Mouse (Mus musculus) hindbrain, embryonic 12.5 days (tissue): Measurements from ENCODE around the gene Col4a1. TPM values are rescaled to one million over a fixed set of nuclear protein-coding genes. Genes with fewer than 3 reads are reported as not detected.

ENCODE experiments used
- ATAC-seq: fragments of 200-750 bp; cut with Nextera tagmentation; 2 replicates; pipeline ENCODE4 v1.8.0; 2017; ENCODE audit warnings: moderate TSS enrichment; ENCODE audit not compliant: low FRiP score
- H3K27ac ChIP-seq: fragments of 300-500 bp; sonication (generic); 2 replicates; pipeline ENCODE4 v1.5.1; 2016; ENCODE audit warnings: mild to moderate bottlenecking
- H3K27me3 ChIP-seq: fragments of 300-500 bp; sonication (generic); 2 replicates; pipeline ENCODE4 v1.6.1; 2016; ENCODE audit warnings: mild to moderate bottlenecking
- H3K36me3 ChIP-seq: fragments of 300-500 bp; sonication (generic); 2 replicates; pipeline ENCODE4 v1.6.1; 2016; ENCODE audit warnings: mild to moderate bottlenecking
- H3K4me1 ChIP-seq: fragments of 300-500 bp; sonication (generic); 2 replicates; pipeline ENCODE4 v1.6.1; 2016
- H3K4me2 ChIP-seq: fragments of 300-500 bp; sonication (generic); replicated peaks from 2 replicates; pipeline ENCODE4 v1.6.1; 2016; ENCODE audit warnings: mild to moderate bottlenecking
- H3K4me3 ChIP-seq: fragments of 300-500 bp; sonication (generic); 2 replicates; pipeline ENCODE4 v1.5.1; 2016; ENCODE audit warnings: mild to moderate bottlenecking
- H3K9ac ChIP-seq: fragments of 300-500 bp; sonication (generic); 2 replicates; pipeline ENCODE4 v1.6.1; 2016; ENCODE audit warnings: mild to moderate bottlenecking, moderate library complexity
- H3K9me3 ChIP-seq: fragments of 300-500 bp; sonication (generic); replicated peaks from 2 replicates; pipeline ENCODE4 v1.6.1; 2016; ENCODE audit warnings: mild to moderate bottlenecking
- WGBS: fragments of 180-500 bp; shearing (Covaris S2); methylation state at CpG from one replicate; pipeline ENCODE4 v1.1.7; 2016; 5-methylcytosine and 5-hydroxymethylcytosine counted together
- polyA plus RNA-seq: library from polyadenylated mRNA; unstranded; fragments of >200 nt; fragmentation: Nextera tagmentation; extraction: Ambion mirVana; gene quantifications from 2 replicates; pipeline ENCODE4 v1.2.1, GENCODE M21; 2016

Col4a1 gene
- polyA plus RNA-seq, 1 experiment from 2014 or later = 157 TPM

- Histone ChIP-seq H3K4me3 (no peak overlapping the region), H3K36me3 (no peaks in the 10 kb centered on the region), H3K4me1 (no peaks in the 10 kb centered on the region), H3K27me3 (no peaks in the 10 kb centered on the region; the same call in 1 of the 2 replicates), H3K9me3 (no peaks in the 10 kb centered on the region), H3K9ac (no peak overlapping the region), H3K4me2 (no peak overlapping the region), H3K27ac (no peak overlapping the region)
- WGBS = 74% methylated on average over 17 of the region's 17 CpGs
- ATAC-seq = peak; percentile 37
Measured at GRCm38 (mm10) chr8:11173284-11174191, 139.1 kb downstream of the Col4a1 start.

GRCm38 (mm10) chr8:11171526-11171925 lies 141.1 kb downstream of the Col4a1 start:
- H3K27ac ChIP-seq = no peak overlapping the region
- H3K27me3 ChIP-seq = no peaks in the 10 kb centered on the region; the same call in 1 of the 2 replicates
- no peak overlapping the region for H3K9ac ChIP-seq
- 91% methylated on average over 7 of the region's 7 CpGs for WGBS
- no peaks in the 10 kb centered on the region for H3K36me3 ChIP-seq
- no peak for ATAC-seq
- H3K4me1 ChIP-seq = no peaks in the 10 kb centered on the region
- H3K4me2 ChIP-seq = no peak overlapping the region
- H3K4me3 ChIP-seq = no peak overlapping the region
- no peaks in the 10 kb centered on the region for H3K9me3 ChIP-seq

- Histone ChIP-seq H3K4me2 (no peak overlapping the region), H3K4me3 (no peak overlapping the region), H3K27me3 (no peaks in the 10 kb centered on the region; the same call in 1 of the 2 replicates), H3K4me1 (no peaks in the 10 kb centered on the region), H3K36me3 (no peaks in the 10 kb centered on the region), H3K27ac (no peak overlapping the region), H3K9me3 (no peaks in the 10 kb centered on the region), H3K9ac (no peak overlapping the region)
- 78% methylated on average over 2 of the region's 2 CpGs for WGBS
- ATAC-seq = no peak
Measured at GRCm38 (mm10) chr8:11169383-11169782, 143.2 kb downstream of the Col4a1 start.

- no peak for ATAC-seq
- Histone ChIP-seq H3K36me3 (no peaks in the 10 kb centered on the region), H3K4me2 (no peak overlapping the region), H3K9me3 (no peaks in the 10 kb centered on the region), H3K4me3 (no peak overlapping the region), H3K9ac (no peak overlapping the region), H3K27me3 (no peaks in the 10 kb centered on the region; the same call in 1 of the 2 replicates), H3K4me1 (no peaks in the 10 kb centered on the region), H3K27ac (no peak overlapping the region)
- WGBS = 94% methylated on average over 3 of the region's 3 CpGs
Measured at GRCm38 (mm10) chr8:11168780-11169179, 143.8 kb downstream of the Col4a1 start.

- 89% methylated on average over 9 of the region's 9 CpGs for WGBS
- Histone ChIP-seq H3K4me1 (no peaks in the 10 kb centered on the region), H3K4me2 (no peak overlapping the region), H3K9ac (no peak overlapping the region), H3K36me3 (no peaks in the 10 kb centered on the region), H3K4me3 (no peak overlapping the region), H3K27ac (no peak overlapping the region), H3K9me3 (no peaks in the 10 kb centered on the region), H3K27me3 (no peaks in the 10 kb centered on the region; the same call in 1 of the 2 replicates)
- ATAC-seq = no peak
Measured at GRCm38 (mm10) chr8:11167955-11168354, 144.7 kb downstream of the Col4a1 start.

- Histone ChIP-seq H3K9ac (no peak overlapping the region), H3K27me3 (no peaks in the 10 kb centered on the region), H3K4me3 (no peak overlapping the region), H3K27ac (peak overlapping the region; percentile 30; the same call in 1 of the 2 replicates), H3K9me3 (no peaks in the 10 kb centered on the region), H3K4me1 (no peaks in the 10 kb centered on the region), H3K36me3 (no peaks in the 10 kb centered on the region), H3K4me2 (no peak overlapping the region)
- ATAC-seq = no peak
- 38% methylated on average over 4 of the region's 4 CpGs for WGBS
Measured at GRCm38 (mm10) chr8:11165592-11165991, 147.0 kb downstream of the Col4a1 start.

- H3K9me3 ChIP-seq = no peaks in the 10 kb centered on the region
- no peaks in the 10 kb centered on the region for H3K4me1 ChIP-seq
- H3K27me3 ChIP-seq = no peaks in the 10 kb centered on the region
- H3K4me3 ChIP-seq = no peak overlapping the region
- H3K4me2 ChIP-seq = no peak overlapping the region
- 89% methylated on average over 2 of the region's 2 CpGs for WGBS
- H3K9ac ChIP-seq = no peak overlapping the region
- H3K36me3 ChIP-seq = no peaks in the 10 kb centered on the region
- H3K27ac ChIP-seq = no peak overlapping the region
- no peak for ATAC-seq
Measured at GRCm38 (mm10) chr8:11156319-11156692, 156.3 kb downstream of the Col4a1 start.

GRCm38 (mm10) chr8:11155579-11156318 lies 156.9 kb downstream of the Col4a1 start:
- no peaks in the 10 kb centered on the region for H3K4me1 ChIP-seq
- no peak overlapping the region for H3K4me3 ChIP-seq
- no peak overlapping the region for H3K27ac ChIP-seq
- 90% methylated on average over 9 of the region's 9 CpGs for WGBS
- no peak overlapping the region for H3K4me2 ChIP-seq
- no peaks in the 10 kb centered on the region for H3K9me3 ChIP-seq
- H3K27me3 ChIP-seq = no peaks in the 10 kb centered on the region
- ATAC-seq = no peak
- H3K9ac ChIP-seq = no peak overlapping the region
- H3K36me3 ChIP-seq = no peaks in the 10 kb centered on the region

GRCm38 (mm10) chr8:11150268-11150667 lies 162.4 kb downstream of the Col4a1 start:
- no peaks in the 10 kb centered on the region for H3K27me3 ChIP-seq
- H3K9me3 ChIP-seq = no peaks in the 10 kb centered on the region
- no peaks in the 10 kb centered on the region for H3K36me3 ChIP-seq
- H3K9ac ChIP-seq = no peak overlapping the region
- H3K27ac ChIP-seq = no peak overlapping the region
- H3K4me1 ChIP-seq = no peaks in the 10 kb centered on the region
- no peak overlapping the region for H3K4me3 ChIP-seq
- no peak overlapping the region for H3K4me2 ChIP-seq
- 92% methylated on average over 3 of the region's 3 CpGs for WGBS
- ATAC-seq = no peak

- ATAC-seq = no peak
- H3K4me3 ChIP-seq = no peak overlapping the region
- no peaks in the 10 kb centered on the region for H3K9me3 ChIP-seq
- no peak overlapping the region for H3K27ac ChIP-seq
- no peaks in the 10 kb centered on the region for H3K36me3 ChIP-seq
- no peak overlapping the region for H3K4me2 ChIP-seq
- no peaks in the 10 kb centered on the region for H3K4me1 ChIP-seq
- H3K27me3 ChIP-seq = no peaks in the 10 kb centered on the region
- WGBS = 87% methylated on average over 9 of the region's 9 CpGs
- no peak overlapping the region for H3K9ac ChIP-seq
Measured at GRCm38 (mm10) chr8:11149201-11149810, 163.3 kb downstream of the Col4a1 start.

- ATAC-seq = no peak
- Histone ChIP-seq H3K4me3 (no peak overlapping the region), H3K27ac (no peak overlapping the region), H3K27me3 (no peaks in the 10 kb centered on the region), H3K4me2 (no peak overlapping the region), H3K36me3 (no peaks in the 10 kb centered on the region), H3K4me1 (no peaks in the 10 kb centered on the region), H3K9ac (no peak overlapping the region), H3K9me3 (no peaks in the 10 kb centered on the region)
- 95% methylated on average over 8 of the region's 8 CpGs for WGBS
Measured at GRCm38 (mm10) chr8:11148797-11149196, 163.8 kb downstream of the Col4a1 start.
